Mouse (Mus musculus) MEL (cell line): ENCODE measurements at regions not wholly inside any gene's neighbourhood (a gene's known extent, or its start where the extent isn't known, plus 50 kb on each side); places are given as distances from the start of the nearest gene placed in this dataset.

Experiments used
- CHD1 ChIP-seq: IDR thresholded peaks from 2 replicates; pipeline ENCODE4 v1.6.1; 2012; ENCODE audit warnings: low read depth, mild to moderate bottlenecking, inconsistent platforms, low read length, improper control_type of control experiment
- CTCF ChIP-seq, 3 experiments: IDR thresholded peaks in 2 of 3; conservative IDR thresholded peaks in 1 of 3; 2 replicates each; pipeline ENCODE4 v1.5.1; 2011 to 2012; ENCODE audit warnings: low read length in 3 of 3, low read depth in 2 of 3, mild to moderate bottlenecking in 2 of 3, improper control_type of control experiment in 1 of 3, inconsistent platforms in 1 of 3, mixed read lengths in 1 of 3, moderate library complexity in 1 of 3; ENCODE audit not compliant: control insufficient read depth in 1 of 3, insufficient read depth in 1 of 3, poor library complexity in 1 of 3, severe bottlenecking in 1 of 3
- E2F4 ChIP-seq: IDR thresholded peaks from 2 replicates; pipeline ENCODE4 v1.6.1; 2011; ENCODE audit warnings: low read depth, low read length, improper control_type of control experiment, borderline replicate concordance
- ELF1 ChIP-seq: IDR thresholded peaks from 2 replicates; pipeline ENCODE4 v1.6.1; 2014; ENCODE audit warnings: low read depth, mild to moderate bottlenecking, inconsistent platforms, low read length, improper control_type of control experiment, moderate library complexity
- EP300 ChIP-seq, 2 experiments: IDR thresholded peaks; 2 replicates each; pipeline ENCODE4 v1.6.1; 2011; ENCODE audit warnings: improper control_type of control experiment in 2 of 2, low read length in 2 of 2, low read depth in 1 of 2, mild to moderate bottlenecking in 1 of 2
- KAT2A ChIP-seq: conservative IDR thresholded peaks from 2 replicates; pipeline ENCODE4 v1.6.1; 2012; ENCODE audit warnings: low read depth, low read length, improper control_type of control experiment, inconsistent platforms
- MAX ChIP-seq: IDR thresholded peaks from 2 replicates; pipeline ENCODE4 v1.6.1; 2011; ENCODE audit warnings: low read length, improper control_type of control experiment
- MYC ChIP-seq: IDR thresholded peaks from 2 replicates; pipeline ENCODE4 v1.6.1; 2011; ENCODE audit warnings: low read depth, mild to moderate bottlenecking, low read length, improper control_type of control experiment, moderate library complexity
- POLR2A ChIP-seq, 2 experiments: IDR thresholded peaks; 2 replicates each; pipeline ENCODE4 v1.6.1; 2011 to 2012; ENCODE audit warnings: low read length in 2 of 2, mild to moderate bottlenecking in 2 of 2, control low read depth in 1 of 2, improper control_type of control experiment in 1 of 2, low read depth in 1 of 2, moderate library complexity in 1 of 2; ENCODE audit not compliant: control insufficient read depth in 1 of 2, insufficient read depth in 1 of 2, poor library complexity in 1 of 2
- POLR2AphosphoS2 ChIP-seq: IDR thresholded peaks from 2 replicates; pipeline ENCODE4 v1.6.1; 2011; ENCODE audit warnings: low read length, improper control_type of control experiment
- POLR2AphosphoS5 ChIP-seq: IDR thresholded peaks from 2 replicates; pipeline ENCODE4 v1.6.1; 2012; ENCODE audit warnings: low read depth, borderline replicate concordance, mild to moderate bottlenecking, inconsistent platforms, low read length, moderate library complexity, mixed read lengths
- RCOR1 ChIP-seq: IDR thresholded peaks from 2 replicates; pipeline ENCODE4 v1.6.1; 2012; ENCODE audit warnings: low read depth, mild to moderate bottlenecking, inconsistent platforms, low read length, improper control_type of control experiment
- UBTF ChIP-seq: IDR thresholded peaks from 2 replicates; pipeline ENCODE4 v1.6.1; 2012; ENCODE audit warnings: low read depth, mild to moderate bottlenecking, inconsistent platforms, low read length, improper control_type of control experiment, moderate library complexity, borderline replicate concordance; ENCODE audit not compliant: insufficient read depth
- USF2 ChIP-seq, 2 experiments: IDR thresholded peaks; 2 replicates each; pipeline ENCODE4 v1.6.1; 2011 to 2012; ENCODE audit warnings: improper control_type of control experiment in 2 of 2, low read length in 2 of 2, borderline replicate concordance in 1 of 2, inconsistent platforms in 1 of 2, low read depth in 1 of 2, mild to moderate bottlenecking in 1 of 2; ENCODE audit not compliant: insufficient read depth in 1 of 2

GRCm38 (mm10) chr10:67742305-67742704 is 170.2 kb downstream of the Zfp365 start:
- no peak for TF ChIP-seq POLR2AphosphoS2
- no peak for TF ChIP-seq POLR2A (IDR thresholded peaks at IDR 0.05; ENCODE audit: control insufficient read depth in 1 of 2, insufficient read depth in 1 of 2, low read depth in 1 of 2, low read length in 2 of 2, poor library complexity in 1 of 2)
- TF ChIP-seq CTCF (IDR thresholded peaks at IDR 0.05 in 2 of 3, conservative IDR thresholded peaks at IDR 0.05 in 1 of 3; ENCODE audit: control insufficient read depth in 1 of 3, insufficient read depth in 1 of 3, low read depth in 2 of 3, low read length in 3 of 3, poor library complexity in 1 of 3, severe bottlenecking in 1 of 3): no peak
- no peak for TF ChIP-seq UBTF
- TF ChIP-seq E2F4: no peak
- TF ChIP-seq POLR2AphosphoS5: no peak
- TF ChIP-seq MAX: no peak
- TF ChIP-seq ELF1: no peak
- TF ChIP-seq USF2 (IDR thresholded peaks at IDR 0.05; ENCODE audit: borderline replicate concordance in 1 of 2, insufficient read depth in 1 of 2, low read depth in 1 of 2, low read length in 2 of 2): no peak
- no peak for TF ChIP-seq CHD1
- no peak for TF ChIP-seq KAT2A
- TF ChIP-seq EP300 (IDR thresholded peaks at IDR 0.05; ENCODE audit: low read depth in 1 of 2, low read length in 2 of 2): no peak
- TF ChIP-seq RCOR1: no peak
- no peak for TF ChIP-seq MYC
